Mouse (Mus musculus) intestine, postnatal 0 days (tissue): ENCODE measurements at regions not wholly inside any gene's neighbourhood (a gene's known extent, or its start where the extent isn't known, plus 50 kb on each side); places are given as distances from the start of the nearest gene placed in this dataset.

Experiments
- ATAC-seq: fragments of 200-750 bp; cut with Nextera tagmentation; 2 replicates; pipeline ENCODE4 v1.8.0; 2017; ENCODE audit warnings: mild to moderate bottlenecking, moderate TSS enrichment, moderate library complexity
- H3K27ac ChIP-seq: fragments of 300-500 bp; sonication (generic); 2 replicates; pipeline ENCODE4 v1.5.1; 2014; ENCODE audit warnings: mild to moderate bottlenecking, low read depth, low read length, moderate library complexity
- H3K27me3 ChIP-seq: fragments of 300-500 bp; sonication (generic); replicated peaks from 2 replicates; pipeline ENCODE4 v1.6.1; 2014; ENCODE audit warnings: low read length, mixed read lengths; ENCODE audit not compliant: control insufficient read depth, insufficient read depth
- H3K36me3 ChIP-seq: fragments of 300-500 bp; sonication (generic); 2 replicates; pipeline ENCODE4 v1.6.1; 2014; ENCODE audit warnings: mild to moderate bottlenecking, moderate library complexity; ENCODE audit not compliant: control insufficient read depth, insufficient read depth
- H3K4me1 ChIP-seq: fragments of 300-500 bp; sonication (generic); replicated peaks from 2 replicates; pipeline ENCODE4 v1.6.1; 2014; ENCODE audit warnings: antibody characterized with exemption, low read length, mixed read lengths; ENCODE audit not compliant: control insufficient read depth, insufficient read depth
- H3K4me2 ChIP-seq: fragments of 300-500 bp; sonication (generic); replicated peaks from 2 replicates; pipeline ENCODE4 v1.6.1; 2014; ENCODE audit warnings: low read depth, mild to moderate bottlenecking, moderate library complexity
- H3K4me3 ChIP-seq: fragments of 300-500 bp; sonication (generic); 2 replicates; pipeline ENCODE4 v1.5.1; 2014; ENCODE audit warnings: low read depth, low read length
- H3K9ac ChIP-seq: fragments of 300-500 bp; sonication (generic); 2 replicates; pipeline ENCODE4 v1.6.1; 2014; ENCODE audit warnings: mild to moderate bottlenecking, low read depth, low read length
- H3K9me3 ChIP-seq: fragments of 300-500 bp; sonication (generic); 2 replicates; pipeline ENCODE4 v1.6.1; 2016; ENCODE audit warnings: mixed run types; ENCODE audit not compliant: control insufficient read depth
- CTCF ChIP-seq: sonication (generic); IDR thresholded peaks from 2 replicates; pipeline ENCODE4 v1.5.1; 2016; ENCODE audit warnings: low read depth, mild to moderate bottlenecking, control low read depth, antibody characterized with exemption, moderate library complexity
- WGBS: fragments of 180-500 bp; shearing (Covaris S2); extraction: QIAGEN DNeasy Blood & Tissue Kit; methylation state at CpG from one replicate; pipeline ENCODE4 v1.1.7; 2014; 5-methylcytosine and 5-hydroxymethylcytosine counted together

DNA sequence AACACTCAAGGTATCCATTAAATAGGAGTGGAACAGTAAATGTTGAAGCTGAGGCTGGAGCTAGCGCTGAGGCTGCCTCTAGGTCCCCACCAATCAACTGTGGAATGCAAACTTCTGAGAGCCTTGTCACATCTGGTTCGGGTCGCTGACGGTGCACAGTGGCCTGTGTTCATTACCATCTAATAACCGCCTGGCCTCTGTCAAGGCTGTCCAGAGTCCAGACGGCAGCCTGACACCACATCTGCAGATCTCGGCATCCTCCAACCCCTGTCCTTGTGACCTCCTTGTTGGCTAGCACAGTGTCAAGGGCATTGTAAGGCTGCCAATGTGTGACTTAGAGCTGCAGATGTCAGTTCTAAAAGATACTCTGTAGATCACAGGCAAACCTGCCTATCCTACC, 455.7 kb downstream of the Ate1 start:
- 0 out of 2 replicates have a peak, but pooled peaks cover 5% of the 10 kb centered on the region for H3K4me1 ChIP-seq
- H3K36me3 ChIP-seq = no peaks in the 10 kb centered on the region
- H3K4me3 ChIP-seq = no peak overlapping the region
- 0 out of 2 replicates have a peak, but pooled peaks have one; percentile 31 for ATAC-seq
- TF ChIP-seq CTCF = no peak
- no peak overlapping the region for H3K4me2 ChIP-seq
- H3K9ac ChIP-seq = no peak overlapping the region
- no peaks in the 10 kb centered on the region for H3K9me3 ChIP-seq
- WGBS = 21% methylated on average over 7 of the region's 7 CpGs
- H3K27me3 ChIP-seq = no peaks in the 10 kb centered on the region
- H3K27ac ChIP-seq = no peak overlapping the region; the same call in 1 of the 2 replicates

DNA sequence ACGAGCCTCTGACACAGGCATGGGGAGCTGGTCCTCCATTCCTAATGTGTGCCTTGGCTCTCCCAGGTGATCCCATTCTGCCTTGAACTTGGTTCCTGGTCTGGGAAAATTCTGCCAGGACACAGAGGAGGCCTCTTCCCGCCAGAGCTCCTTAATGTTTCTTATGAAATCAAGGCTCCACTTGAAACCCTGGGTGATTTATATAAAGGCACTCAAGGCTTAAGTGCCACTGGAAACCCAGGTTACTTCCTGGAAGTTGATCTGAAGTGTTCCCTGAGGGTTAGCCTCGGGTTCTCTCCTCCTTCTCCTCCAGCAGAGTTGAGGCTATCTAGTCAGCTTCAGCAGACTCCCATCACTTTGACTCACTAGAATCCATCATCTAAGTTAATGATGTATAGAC, 451.9 kb downstream of the Ate1 start:
- Histone ChIP-seq H3K27ac (no peak overlapping the region), H3K4me2 (no peak overlapping the region), H3K4me1 (0 out of 2 replicates have a peak, but pooled peaks cover 5% of the 10 kb centered on the region), H3K9me3 (no peaks in the 10 kb centered on the region), H3K27me3 (no peaks in the 10 kb centered on the region), H3K36me3 (no peaks in the 10 kb centered on the region), H3K4me3 (no peak overlapping the region), H3K9ac (no peak overlapping the region)
- ATAC-seq = no peak
- 61% methylated on average over 3 of the region's 3 CpGs for WGBS
- TF ChIP-seq CTCF = no peak

DNA sequence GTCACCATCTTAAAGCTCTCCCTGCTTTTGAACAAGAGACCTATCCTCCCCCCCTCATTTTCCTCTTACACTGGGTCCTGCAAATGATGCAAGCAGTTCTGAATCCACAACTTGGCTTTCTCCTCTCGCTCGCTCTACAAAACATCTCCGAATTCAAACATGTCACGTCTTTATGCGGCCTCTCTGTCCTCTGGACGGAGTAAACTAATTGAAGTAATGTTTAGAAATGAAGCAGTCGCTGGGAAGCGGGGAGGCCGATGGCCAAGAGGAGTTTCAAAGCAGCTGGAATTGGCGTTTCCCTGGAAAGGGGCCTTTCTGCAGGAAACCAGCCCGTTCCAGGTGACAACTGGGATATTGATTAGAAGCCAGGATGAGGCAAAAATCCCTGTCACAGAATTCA, 446.8 kb downstream of the Ate1 start:
- Histone ChIP-seq H3K4me3 (peak overlapping the region; percentile 20; the same call in 1 of the 2 replicates), H3K4me1 (0 out of 2 replicates have a peak, but pooled peaks cover 6% of the 10 kb centered on the region), H3K9me3 (no peaks in the 10 kb centered on the region), H3K27me3 (no peaks in the 10 kb centered on the region), H3K4me2 (peak overlapping the region; percentile 60), H3K27ac (no peak overlapping the region), H3K36me3 (no peaks in the 10 kb centered on the region), H3K9ac (no peak overlapping the region)
- 39% methylated on average over 11 of the region's 11 CpGs for WGBS
- no peak for ATAC-seq
- no peak for TF ChIP-seq CTCF

DNA sequence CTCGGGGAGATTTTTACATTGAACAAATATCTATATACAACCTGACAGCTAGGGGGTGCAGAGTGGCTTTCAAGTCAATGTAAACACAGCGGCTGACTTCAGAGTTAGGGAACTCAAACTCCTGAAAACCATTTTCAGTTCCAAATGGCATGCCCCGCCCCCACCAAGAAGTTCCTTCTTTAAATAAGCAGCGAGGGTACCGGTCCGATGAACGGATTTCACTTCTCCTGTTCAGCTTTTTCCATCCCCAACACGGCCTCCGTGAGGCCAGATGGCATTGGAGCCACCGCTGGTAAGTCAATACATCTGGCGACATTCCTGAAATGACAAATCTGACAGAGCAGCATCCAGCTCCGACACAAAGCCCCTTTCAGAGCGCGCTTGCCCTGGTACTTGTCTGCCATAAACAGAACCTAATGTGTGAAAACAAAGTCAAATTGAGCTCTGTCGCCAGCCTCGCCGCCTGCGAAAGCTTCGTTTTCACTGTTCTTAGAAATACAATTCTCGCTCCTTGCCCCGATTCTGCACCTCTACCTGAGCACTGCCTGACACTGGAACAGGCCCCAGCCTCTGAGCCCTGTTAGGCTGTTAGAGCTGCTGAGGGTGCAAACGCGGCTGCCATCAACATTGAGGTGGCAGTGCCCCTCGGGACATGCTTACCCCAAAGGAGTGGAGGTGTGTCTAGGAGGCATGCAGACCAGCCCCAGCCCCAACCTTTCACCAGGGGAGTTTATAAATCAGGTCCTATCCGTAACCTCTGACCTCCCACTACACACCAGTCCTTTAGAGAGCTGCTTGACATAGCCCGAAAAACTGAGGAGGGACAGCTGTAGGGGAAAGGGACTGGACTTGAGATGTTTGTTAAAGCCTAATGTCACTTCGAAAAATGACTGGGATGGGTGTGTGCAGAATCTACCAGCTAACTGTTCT, 446.0 kb downstream of the Ate1 start:
- 0 out of 2 replicates have a peak, but pooled peaks cover 6% of the 10 kb centered on the region for H3K4me1 ChIP-seq
- WGBS = 20% methylated on average over 27 of the region's 27 CpGs
- H3K27me3 ChIP-seq = no peaks in the 10 kb centered on the region
- ATAC-seq = peak; percentile 10; the same call in 1 of the 2 replicates
- no peak overlapping the region for H3K27ac ChIP-seq
- H3K4me2 ChIP-seq = peak overlapping the region; percentile 60
- H3K4me3 ChIP-seq = peak overlapping the region; percentile 20; the same call in 1 of the 2 replicates
- no peaks in the 10 kb centered on the region for H3K36me3 ChIP-seq
- no peaks in the 10 kb centered on the region for H3K9me3 ChIP-seq
- TF ChIP-seq CTCF = peak; percentile 62
- no peak overlapping the region for H3K9ac ChIP-seq

DNA sequence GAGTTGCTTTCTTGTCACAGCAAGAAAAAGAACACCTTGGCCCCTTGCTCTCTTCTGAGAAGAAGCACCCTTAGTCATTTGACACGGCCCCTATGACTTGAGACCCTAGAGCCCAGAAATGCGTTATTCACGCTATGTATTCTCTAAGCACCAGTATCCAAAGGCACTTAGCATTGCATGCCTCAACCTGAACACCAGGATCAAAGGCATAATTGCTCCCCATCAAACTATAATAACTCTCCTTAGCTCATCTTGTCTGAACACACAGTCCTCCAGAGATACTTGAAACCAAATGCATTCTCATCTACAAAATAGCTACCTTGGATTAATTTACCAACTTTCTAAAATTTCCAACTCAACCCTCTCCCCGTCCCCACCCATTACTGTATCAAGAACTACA, 437.5 kb downstream of the Ate1 start:
- H3K4me3 ChIP-seq = no peak overlapping the region
- H3K9ac ChIP-seq = no peak overlapping the region
- WGBS = 91% methylated on average over 4 of the region's 4 CpGs
- ATAC-seq = no peak
- no peaks in the 10 kb centered on the region for H3K9me3 ChIP-seq
- H3K27me3 ChIP-seq = no peaks in the 10 kb centered on the region
- H3K4me1 ChIP-seq = no peaks in the 10 kb centered on the region
- no peak for TF ChIP-seq CTCF
- H3K27ac ChIP-seq = no peak overlapping the region
- H3K36me3 ChIP-seq = no peaks in the 10 kb centered on the region
- H3K4me2 ChIP-seq = no peak overlapping the region

DNA sequence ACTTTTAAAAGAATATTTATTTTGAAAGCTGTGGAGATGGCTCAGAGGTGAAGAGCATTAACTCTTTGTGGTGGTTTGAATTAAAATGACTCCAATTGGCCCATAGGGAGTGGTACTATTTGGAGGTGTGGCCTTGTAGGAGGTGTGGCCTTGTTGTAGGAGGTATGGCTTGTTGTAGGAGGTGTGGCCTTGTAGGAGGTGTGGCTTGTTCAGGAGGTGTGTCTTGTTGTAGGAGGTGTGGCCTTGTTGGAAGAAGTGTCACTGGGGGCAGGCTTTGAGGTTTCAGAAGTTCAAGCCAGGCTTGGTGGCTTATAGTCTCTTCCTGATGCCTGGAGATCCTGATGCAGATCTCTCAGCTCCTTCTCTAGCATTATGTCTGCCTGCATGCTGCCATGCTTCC, 434.5 kb downstream of the Ate1 start:
- no peaks in the 10 kb centered on the region for H3K9me3 ChIP-seq
- no peak overlapping the region for H3K27ac ChIP-seq
- no peaks in the 10 kb centered on the region for H3K36me3 ChIP-seq
- no peak overlapping the region for H3K4me3 ChIP-seq
- H3K4me2 ChIP-seq = no peak overlapping the region
- no peaks in the 10 kb centered on the region for H3K27me3 ChIP-seq
- no peak for TF ChIP-seq CTCF
- H3K9ac ChIP-seq = no peak overlapping the region
- H3K4me1 ChIP-seq = no peaks in the 10 kb centered on the region
- ATAC-seq = no peak
